Mouse (Mus musculus) T-helper 17 cell (primary cell): ENCODE measurements around the gene Emc7.

Experiments used
- in situ Hi-C, 2 experiments: fragments of 300-600 bp; cut with MboI, MseI; formaldehyde crosslinking; loops; 1 replicate in 1 of 2; 2 replicates in 1 of 2; pipeline ENCODE4 v1.15.1; 2025; ENCODE audit warnings: high pct_unique_total_duplicates in 2 of 2

The Emc7 gene

DNA sequence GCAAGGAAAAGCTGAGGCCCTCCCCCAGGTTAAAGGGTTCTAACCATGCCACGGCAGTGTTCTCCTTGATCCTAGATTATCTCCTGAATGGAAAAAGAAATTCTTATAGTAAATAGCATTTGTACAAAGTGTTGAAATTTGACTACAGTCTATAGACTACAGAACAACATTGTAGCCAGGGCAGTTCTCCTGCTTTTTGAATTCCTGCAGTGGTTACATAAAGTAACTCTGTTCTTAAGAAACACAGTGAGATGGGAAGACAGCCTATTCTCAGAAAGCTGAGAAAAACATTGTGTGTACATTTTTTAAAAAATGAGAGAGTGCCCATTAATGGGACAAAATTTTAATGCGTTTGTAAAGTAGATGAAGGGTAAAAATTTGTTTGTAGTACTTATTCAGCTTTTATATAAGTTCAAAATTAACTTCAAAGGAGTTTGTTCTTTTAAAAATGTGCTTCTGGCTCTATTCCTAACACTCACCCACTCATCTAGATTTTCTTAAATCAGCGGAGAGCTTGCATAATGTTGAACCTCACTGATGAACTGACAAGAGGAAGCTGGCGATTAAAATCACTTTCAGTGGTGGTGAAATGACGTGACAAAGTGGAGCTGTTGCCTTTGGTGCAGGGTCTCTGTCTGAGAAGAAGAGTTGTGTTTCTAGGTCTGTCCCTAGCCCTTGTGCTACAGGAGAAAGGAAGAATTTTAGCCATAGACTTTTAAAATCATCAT is 20.4 kb downstream of the Emc7 start:
- in situ Hi-C loops = loop anchor here in 1 of 2 experiments (25.0 kb wide), 1 partner anchor 213 kb away; the partner anchor contains the start of genes Gm21985, Nop10, Nutm1 and Slc12a6

DNA sequence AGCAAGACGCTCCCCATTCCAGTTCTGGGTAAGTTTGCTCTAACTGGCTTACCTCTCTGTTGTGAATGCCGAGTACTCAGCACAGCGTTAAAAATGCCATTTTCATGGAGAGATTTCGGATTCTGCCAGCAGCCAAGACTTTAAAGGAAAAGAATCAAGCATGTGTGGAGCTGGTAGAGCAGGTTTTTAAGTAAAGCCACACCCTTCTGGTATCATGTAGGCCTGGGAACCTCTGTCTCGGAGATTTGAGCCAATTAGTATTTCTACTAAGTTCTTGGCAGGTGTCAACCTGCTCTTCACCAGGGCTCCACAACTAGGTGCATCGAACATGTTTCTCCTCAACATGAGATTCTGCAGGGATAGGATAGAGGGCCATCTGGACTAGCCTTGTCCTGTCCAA is 21.8 kb downstream of the Emc7 start:
- in situ Hi-C loops = no loop called here

GRCm38 (mm10) chr2:112480669-112481068 is 25.9 kb downstream of the Emc7 start, which contains the start of gene Chrm5:
Gene Chrm5 (minus strand): TSS chr2:112480769.
- in situ Hi-C loops = loop anchor here in 1 of 2 experiments (5.0 kb wide), 2 partner anchors 103 to 223 kb away; partner anchors contain the start of genes Katnbl1 and Nutm1

DNA sequence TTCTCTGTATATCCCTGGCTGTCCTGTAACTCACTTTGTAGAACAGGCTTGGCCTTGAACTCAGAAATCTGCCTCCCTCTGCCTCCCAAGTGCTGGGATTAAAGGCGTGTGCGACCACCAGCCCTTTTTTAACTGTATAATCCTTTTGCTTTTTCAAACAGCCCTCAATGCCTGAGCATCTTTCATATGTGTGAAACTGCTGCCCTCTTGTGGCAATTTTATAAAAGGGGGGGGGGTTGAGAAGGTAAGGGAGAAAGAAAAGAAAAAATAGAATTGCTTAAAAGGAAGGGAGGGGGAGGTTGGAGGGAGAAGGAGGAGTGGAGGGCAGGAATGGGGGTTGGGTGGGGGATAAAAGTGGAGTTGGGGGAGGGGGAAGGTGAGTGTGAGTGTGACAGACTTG is 26.8 kb downstream of the Emc7 start:
- in situ Hi-C loops = loop anchor here in 1 of 2 experiments (5.0 kb wide), 2 partner anchors 104 to 224 kb away; partner anchors contain the start of genes Katnbl1 and Nutm1

DNA sequence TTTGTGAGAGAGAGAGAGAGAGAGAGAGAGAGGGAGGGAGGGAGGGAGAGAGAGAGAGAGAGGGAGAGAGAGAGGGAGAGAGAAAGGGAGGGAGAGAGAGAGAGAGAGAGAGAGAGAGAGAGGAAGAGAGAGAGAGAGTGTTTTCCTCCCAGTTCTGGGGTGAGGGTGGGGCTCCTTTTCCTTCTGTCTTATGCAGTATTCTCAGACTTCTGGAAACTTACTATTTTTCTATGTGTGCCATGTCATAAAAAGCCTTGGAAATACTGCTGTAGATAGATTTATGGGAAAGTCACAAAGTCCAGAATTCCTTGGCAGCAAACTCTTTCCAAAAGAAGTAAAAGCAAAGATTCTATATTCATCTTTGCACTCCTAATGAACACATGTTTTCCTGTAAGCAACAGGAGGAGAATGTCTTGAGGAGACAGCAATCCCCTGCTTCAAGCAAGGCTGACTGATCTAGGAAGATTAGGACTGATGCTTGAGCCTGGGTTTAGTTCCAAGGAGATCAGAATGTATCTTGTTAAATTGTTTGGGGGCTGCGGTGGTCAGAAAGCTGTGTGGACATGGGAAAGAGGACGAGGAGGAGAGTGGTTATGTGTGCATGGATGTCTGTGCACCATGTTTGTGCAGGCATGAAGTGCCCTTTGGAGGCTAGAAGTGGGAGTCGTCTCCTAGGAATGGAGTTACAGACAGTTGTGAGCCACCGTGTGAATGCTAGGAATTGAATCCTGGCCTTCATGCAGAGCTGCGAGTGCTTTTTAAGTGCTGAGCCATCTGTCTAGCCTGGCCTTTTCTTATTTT is 27.9 kb downstream of the Emc7 start:
- in situ Hi-C loops = loop anchor here in 1 of 2 experiments (5.0 kb wide), 2 partner anchors 105 to 225 kb away; partner anchors contain the start of genes Katnbl1 and Nutm1

- in situ Hi-C loops = loop anchor here in 1 of 2 experiments (5.0 kb wide), 2 partner anchors 106 to 226 kb away; partner anchors contain the start of genes Katnbl1 and Nutm1
Observed at GRCm38 (mm10) chr2:112483334-112483651, 28.5 kb downstream of the Emc7 start.

DNA sequence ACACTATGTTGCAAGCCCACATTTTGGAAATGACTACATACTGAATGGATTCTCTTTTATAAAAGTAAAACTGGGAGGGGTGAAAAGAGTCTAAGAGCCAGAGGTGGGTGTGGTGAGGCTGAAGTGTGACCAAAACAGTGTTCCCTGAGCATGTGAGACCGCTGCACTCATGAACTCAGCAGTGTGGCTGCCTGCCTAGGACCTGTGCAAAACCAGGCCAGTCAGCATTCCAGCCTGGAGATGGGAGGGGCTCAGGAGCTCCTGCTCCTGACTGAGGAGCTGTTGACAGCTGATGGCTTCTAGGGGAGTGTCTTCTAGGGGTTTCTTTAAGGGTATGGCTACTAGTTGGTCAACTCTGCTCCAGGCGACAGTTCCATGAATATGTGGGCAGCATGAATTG is 30.1 kb downstream of the Emc7 start:
- in situ Hi-C loops = loop anchor here in 1 of 2 experiments (5.0 kb wide), 2 partner anchors 108 to 228 kb away; partner anchors contain the start of genes Katnbl1 and Nutm1

DNA sequence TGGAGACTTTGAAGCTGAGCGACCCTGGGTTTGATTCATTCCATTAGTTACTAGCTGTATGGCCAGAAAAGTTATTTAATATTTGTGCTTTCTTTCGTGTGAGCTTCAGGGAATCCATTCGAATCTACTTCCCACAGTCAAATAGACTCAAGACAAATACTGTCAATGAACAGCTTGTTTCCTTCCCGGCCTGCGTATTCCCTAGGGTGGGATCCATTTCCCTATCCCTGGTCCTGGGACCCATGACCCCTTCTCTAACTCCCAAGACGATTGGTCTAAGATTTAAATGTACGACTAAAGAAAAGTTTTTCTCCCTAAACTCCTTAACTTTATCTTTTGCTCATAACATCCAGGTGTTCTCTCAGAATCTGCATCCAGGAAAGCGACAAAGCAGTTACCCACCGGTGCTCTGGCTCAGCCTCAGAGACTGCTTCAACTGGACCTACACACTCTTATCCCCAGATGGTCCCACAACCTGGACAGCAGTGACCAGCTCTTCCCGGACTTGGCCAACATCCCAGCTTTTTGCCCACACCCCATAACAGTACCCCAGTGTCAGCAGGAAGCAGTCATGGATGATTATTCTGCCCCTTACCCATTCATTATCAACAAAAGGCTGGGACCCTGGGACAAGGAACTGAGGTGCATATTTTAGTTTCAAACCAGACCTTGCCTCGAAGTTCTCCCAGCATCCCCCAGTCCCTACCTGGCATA is 35.8 kb downstream of the Emc7 start:
- in situ Hi-C loops = no loop called here

DNA sequence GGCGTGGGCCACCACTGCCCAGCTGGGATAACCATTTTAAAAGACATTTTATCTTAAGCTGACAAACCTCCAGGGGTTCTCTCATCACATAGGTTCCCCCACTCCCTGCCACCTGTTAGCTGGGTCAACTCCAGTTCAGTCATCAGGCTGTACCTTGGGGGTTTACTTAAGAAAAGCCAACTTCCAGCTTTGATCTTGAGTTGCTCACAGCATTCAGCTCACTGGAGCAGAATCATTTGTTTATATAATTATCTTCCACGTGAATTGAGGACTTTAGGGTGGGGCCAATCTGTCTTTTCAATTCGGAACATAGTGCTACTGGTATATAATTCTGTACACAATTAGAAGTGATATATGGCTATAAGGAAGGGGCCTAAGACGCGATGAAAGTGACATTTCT is 36.8 kb downstream of the Emc7 start:
- in situ Hi-C loops = no loop called here

DNA sequence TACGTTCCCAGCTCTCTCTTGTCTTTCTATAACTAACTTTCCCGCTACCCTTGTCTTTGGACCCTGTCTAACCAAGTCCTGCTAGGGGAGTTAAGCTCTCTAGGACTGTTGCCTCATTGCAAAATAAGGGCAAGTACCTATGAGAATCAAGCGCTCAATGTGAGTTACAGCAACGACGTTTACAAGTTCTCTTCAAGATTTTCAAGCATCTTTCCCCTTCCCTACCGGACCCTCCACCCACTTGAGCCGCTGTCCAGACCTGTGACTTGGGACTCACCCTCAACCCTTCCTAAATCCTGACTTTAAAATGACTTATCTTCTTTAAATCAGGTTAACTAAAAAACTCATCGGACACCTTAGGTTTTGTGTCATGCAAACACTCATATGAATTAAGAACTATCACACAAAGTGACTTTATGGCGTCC is 37.6 kb downstream of the Emc7 start:
- in situ Hi-C loops = no loop called here

GRCm38 (mm10) chr2:112492856-112493538 is 38.2 kb downstream of the Emc7 start, which contains the start of gene Aven:
Gene Aven (plus strand): TSS chr2:112492964.
- in situ Hi-C loops = no loop called here

- in situ Hi-C loops = no loop called here
Observed at GRCm38 (mm10) chr2:112493539-112494260, 38.9 kb downstream of the Emc7 start.

DNA sequence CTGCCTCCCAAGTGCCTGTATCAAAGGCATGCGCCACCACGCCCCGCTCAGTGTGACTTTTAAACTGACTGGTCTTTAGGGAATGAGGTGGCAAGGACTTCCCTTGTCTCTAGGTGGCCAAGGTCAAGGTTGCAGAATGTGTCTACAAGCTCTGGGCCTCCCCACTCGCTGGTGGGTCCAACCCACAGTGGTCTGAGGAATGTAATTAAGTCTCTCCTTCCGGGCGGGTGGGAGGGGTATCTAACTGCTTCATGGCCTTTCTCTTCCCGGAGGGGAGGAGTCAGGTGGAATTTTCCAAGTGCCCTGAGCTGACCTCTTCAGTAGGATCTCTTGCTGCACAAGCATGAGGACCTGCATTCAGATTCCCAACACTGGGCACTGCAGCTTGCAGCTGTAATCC is 43.1 kb downstream of the Emc7 start:
- in situ Hi-C loops = no loop called here

GRCm38 (mm10) chr2:112501209-112501608 is 46.4 kb downstream of the Emc7 start:
- in situ Hi-C loops = no loop called here

DNA sequence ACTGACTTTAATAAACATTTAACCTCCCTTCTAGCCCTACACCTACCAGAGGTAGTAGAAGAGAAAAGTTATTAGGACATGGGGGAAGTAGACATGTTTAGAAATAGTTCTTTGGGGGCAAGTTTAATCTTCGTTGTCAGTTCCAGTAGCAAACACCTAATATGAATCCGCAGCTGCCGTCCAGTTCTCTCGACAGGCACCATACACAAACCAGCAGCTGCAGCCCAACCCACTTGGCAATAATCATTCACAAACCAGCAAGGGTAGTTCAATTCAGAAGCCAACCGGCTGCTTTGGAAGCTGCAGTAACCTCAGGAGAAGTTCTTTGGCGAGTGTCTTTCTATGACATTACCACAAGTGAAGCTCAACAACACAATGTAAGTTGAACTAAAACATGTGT is 49.2 kb downstream of the Emc7 start:
- in situ Hi-C loops = no loop called here

- in situ Hi-C loops = no loop called here
Observed at GRCm38 (mm10) chr2:112506841-112507435, 52.1 kb downstream of the Emc7 start.

GRCm38 (mm10) chr2:112507444-112507843 is 52.6 kb downstream of the Emc7 start:
- in situ Hi-C loops = no loop called here

DNA sequence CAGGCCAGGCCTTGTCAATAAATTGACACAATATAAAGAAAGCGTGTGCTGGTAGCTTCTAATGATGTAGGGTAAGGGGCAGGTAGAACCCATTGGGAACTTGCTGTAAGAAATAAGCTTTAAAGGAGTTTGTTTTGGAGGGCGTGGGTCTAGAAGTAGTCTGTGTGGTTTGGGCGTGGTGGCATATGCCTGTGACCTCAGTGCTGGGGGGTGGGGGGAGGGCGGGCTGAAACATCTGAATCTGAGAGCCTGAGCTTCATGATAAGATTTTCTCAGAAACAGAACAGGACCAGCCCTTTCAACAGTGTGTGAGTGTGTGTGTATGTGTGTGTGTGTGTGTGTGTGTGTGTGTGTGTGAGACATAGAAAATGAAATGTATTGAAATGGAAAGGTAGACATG is 55.3 kb downstream of the Emc7 start:
- in situ Hi-C loops = no loop called here

GRCm38 (mm10) chr2:112513036-112513435 is 58.2 kb downstream of the Emc7 start:
- in situ Hi-C loops = no loop called here

- in situ Hi-C loops = no loop called here
Observed at GRCm38 (mm10) chr2:112516728-112517127, 61.9 kb downstream of the Emc7 start.
